Mouse (Mus musculus): ENCODE results near the gene Xirp2. TPM values are rescaled to one million over a fixed set of nuclear protein-coding genes. Genes with fewer than 3 reads are reported as not detected.
"Not testable (repeated sequence)": the region's sequence is repeated elsewhere in the genome, so short reads cannot be mapped to it uniquely, and the experiment has no call there.

Gene Xirp2
- not detected for polyA plus RNA-seq (2017; shearing (Covaris generic))

DNA sequence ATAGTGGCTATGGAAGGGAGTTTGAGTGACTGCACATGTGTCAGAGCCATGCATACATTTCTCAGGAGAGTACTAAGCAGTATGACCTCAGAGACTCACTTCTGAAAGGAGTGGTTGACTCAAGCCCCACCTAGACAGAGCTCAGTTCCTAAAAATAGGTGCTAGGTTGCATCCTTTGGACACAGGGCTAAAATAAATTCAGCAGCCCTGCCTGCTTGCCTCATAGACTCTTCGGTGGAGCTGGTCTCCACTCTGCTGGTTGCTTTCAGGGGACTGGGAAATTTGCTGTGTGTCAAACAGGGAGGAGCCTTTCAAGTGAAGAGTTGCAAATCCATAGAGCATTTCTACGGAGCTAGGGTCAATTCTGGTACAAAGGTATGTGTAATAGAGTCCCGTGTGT is at the start of gene Xirp2:
TSS of gene Xirp2 (plus strand) at position 223 of the 400 bp plus-strand sequence.
- ATAC-seq, result no peak

- not testable (repeated sequence) for ATAC-seq
Observed at GRCm38 (mm10) chr2:67413425-67413824, 32.4 kb upstream of the Xirp2 start, which contains the start of gene Gm21830. Gm21830 (plus strand) TSS chr2:67413725.

DNA sequence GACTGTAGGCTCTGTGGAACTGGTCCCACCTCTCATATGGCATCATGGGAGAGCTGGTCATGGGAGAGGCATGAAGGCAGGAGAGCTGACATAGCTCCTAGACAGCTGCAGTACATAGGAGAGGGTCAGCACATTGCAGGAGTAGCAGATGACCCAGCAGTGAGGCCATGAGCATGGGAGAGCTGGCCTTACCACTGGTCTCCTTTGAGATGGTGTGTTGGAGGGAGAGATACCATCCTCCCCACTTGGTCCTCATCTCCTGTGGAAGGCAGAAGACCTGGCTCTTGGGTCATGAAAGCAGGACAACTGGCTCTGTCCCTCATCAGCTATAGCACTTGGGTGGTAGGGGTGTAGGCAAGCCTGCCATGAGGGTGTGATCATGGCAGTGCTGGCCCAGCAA is 24.9 kb upstream of the Xirp2 start:
- no peak for ATAC-seq

- no peak for ATAC-seq
Observed at GRCm38 (mm10) chr2:67422799-67423198, 23.0 kb upstream of the Xirp2 start.

DNA sequence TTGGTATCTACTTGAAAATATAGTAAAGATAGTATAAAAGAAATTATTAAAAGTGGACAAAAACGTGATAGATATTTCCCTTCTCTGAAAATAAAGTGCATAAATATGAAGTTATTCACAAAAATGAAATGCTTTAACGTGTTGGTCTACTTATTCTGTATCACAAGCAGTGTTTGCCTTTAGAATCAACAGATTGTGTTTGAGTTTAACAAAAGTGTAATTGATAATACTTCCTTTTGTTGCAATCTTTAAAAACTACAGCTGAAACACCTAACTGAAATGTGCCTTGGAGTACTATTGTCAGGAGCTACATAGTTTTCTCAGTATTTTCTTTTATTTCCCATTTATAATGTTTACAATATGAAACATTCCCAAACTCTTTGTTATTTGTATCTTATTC is 12.7 kb upstream of the Xirp2 start, which contains the start of gene Gm26727:
TSS of gene Gm26727 (minus strand) at position 101 of the 400 bp plus-strand sequence.
- ATAC-seq, result no peak

GRCm38 (mm10) chr2:67438309-67438708 is 7.5 kb upstream of the Xirp2 start:
- ATAC-seq, result no peak

DNA sequence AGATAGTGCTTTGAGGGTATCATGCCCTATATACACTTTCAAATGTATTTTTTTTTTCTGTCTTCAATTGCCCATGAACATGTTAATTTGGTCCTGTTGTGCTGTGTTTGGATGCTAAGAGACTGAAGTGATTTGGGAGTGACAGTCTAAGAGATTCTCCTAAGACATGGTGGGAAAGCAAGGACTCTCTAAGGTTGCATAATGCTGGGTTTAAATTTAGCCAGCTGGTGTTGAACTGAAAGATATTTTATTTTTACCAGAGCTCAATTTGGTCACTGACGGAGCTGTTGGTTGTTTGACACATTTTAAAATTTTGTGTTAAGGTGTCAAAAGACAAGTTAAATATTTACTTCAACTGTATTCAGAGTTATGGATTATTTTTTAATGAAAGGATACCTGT is 970 bp downstream of the Xirp2 start:
- no peak for ATAC-seq

- no peak for ATAC-seq
Observed at GRCm38 (mm10) chr2:67447206-67447605, 1.4 kb downstream of the Xirp2 start.

DNA sequence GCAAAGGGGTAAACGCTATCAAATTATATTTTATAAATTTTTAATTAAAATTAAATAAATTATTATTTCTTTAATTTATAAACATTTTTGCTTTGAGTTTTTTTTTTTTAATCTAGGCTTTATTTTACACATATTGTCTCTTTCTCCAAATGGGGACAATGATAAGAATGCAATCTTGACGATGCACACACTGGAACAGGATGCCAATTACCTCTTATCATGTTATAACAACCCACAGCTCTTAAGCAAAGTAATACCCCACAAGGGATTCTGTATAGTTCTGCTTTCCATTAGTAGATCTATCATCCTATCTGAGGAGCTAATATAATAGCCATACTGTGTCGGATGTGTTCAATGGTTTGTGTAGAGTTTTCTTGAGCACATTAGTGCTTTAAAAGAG is 15.1 kb downstream of the Xirp2 start:
- no peak for ATAC-seq

GRCm38 (mm10) chr2:67467036-67467435 is 21.2 kb downstream of the Xirp2 start:
- ATAC-seq, result no peak

DNA sequence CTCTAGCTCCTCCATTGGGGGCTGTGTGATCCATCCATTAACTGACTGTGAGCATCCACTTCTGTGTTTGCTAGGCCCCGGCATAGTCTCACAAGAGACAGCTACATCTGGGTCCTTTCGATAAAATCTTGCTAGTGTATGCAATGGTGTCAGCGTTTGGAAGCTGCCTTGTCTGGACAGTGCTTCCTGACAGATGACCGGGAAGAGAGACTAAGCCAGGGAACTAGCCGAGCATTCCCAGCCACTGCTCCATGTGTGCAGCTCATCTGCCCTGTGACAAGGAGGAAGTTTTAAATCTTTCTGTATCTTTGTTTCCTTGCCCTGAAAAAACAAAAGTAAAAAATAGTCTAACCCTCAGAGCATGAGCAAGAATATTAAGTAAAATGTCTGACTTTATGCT is 24.2 kb downstream of the Xirp2 start:
- not testable (repeated sequence) for ATAC-seq

- ATAC-seq, result no peak
Observed at GRCm38 (mm10) chr2:67477753-67478152, 32.0 kb downstream of the Xirp2 start.

GRCm38 (mm10) chr2:67481051-67481450 is 35.2 kb downstream of the Xirp2 start:
- ATAC-seq, result no peak

DNA sequence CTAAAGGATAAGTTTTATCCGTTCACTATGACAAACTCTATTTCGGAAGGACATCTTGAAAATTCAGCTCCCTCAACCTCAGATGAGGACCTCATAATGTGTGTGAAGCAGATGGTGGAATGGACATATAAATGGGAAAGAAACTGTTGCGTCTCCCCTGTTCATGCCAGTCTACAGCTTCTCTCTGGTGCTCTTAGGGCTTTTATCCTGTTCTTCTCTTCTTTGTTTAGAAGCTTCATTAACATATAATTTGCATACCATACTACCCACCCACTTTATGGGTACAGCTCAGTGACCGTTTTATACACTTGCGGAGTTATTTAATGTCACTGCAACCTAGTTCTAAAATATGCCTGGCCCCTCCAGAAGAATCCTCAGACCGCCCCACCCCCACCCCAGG is 40.9 kb downstream of the Xirp2 start:
- ATAC-seq, result no peak

DNA sequence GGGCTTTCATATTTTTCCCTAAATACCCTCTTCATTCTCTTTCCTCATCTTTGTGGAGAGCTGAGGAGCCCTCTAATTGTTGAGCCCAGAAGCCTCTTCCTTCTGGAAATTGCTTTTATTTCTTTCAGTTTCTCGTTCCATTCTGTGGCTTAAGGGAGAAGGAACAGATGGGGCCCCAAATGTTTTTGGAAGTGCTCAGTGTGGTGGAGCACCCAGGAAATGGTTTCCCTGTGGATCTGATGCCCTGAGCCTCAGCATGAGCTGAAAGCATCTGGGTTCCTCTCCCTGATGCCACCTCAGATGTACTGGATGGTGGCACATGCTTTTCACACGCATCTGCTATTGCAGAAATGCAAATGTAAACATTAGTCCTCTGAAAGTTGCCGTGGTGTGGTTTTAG is 41.4 kb downstream of the Xirp2 start:
- no peak for ATAC-seq

DNA sequence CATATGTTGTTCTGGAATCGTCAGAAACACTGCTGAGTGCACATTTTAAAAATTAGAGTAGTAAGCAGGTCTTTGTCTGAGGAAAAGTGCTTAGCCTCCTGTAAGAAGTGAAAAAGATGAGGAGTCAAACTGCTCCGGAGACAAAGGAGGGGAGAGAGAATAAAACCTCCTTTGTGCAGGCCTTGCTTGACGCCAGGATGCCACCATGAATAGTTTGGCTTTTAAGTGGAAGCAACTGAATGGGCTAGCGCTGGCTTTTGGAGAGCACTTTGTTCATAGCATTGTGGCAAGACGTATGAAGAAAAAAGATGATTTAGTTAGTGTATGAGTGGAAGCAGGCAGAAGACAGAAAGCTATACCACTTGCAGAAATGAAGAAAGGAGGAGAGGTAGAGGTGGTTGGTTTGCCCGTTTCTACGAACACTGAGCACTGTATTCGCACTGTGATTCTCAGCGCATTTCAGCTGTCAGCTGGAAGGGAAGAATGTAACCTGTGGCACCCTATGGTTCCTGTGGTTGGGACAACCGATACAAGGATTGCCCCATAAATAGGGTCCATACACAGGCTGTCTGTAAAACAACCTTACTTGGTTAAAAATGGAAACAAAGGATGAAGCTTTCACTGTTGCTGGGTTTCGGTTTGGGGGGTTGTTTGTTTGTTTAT is 42.8 kb downstream of the Xirp2 start:
- no peak for ATAC-seq

GRCm38 (mm10) chr2:67489128-67489492 is 43.3 kb downstream of the Xirp2 start:
- no peak for ATAC-seq

DNA sequence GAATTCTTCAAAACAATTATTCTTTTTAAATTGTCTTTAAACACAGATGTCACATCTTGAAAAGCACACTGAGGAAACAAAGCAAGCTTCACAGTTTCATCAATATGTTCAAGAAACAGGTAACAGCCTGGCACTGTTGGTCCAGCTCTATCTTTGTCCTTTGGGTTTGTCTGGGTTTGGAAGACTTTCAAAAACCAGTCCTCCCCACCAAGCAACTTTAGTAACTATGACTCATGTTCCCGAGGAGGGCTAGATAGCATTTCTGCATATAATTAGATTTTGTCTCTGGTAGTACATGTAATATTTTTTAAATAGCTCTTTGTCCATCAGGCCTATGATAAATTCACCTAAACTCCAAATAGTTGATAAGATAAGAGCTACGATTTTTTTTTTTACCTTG is 59.7 kb downstream of the Xirp2 start:
- ATAC-seq, result no peak

- no peak for ATAC-seq
Observed at GRCm38 (mm10) chr2:67516405-67516804, 70.6 kb downstream of the Xirp2 start.

- ATAC-seq, result no peak
Observed at GRCm38 (mm10) chr2:67535347-67535746, 89.5 kb downstream of the Xirp2 start.

DNA sequence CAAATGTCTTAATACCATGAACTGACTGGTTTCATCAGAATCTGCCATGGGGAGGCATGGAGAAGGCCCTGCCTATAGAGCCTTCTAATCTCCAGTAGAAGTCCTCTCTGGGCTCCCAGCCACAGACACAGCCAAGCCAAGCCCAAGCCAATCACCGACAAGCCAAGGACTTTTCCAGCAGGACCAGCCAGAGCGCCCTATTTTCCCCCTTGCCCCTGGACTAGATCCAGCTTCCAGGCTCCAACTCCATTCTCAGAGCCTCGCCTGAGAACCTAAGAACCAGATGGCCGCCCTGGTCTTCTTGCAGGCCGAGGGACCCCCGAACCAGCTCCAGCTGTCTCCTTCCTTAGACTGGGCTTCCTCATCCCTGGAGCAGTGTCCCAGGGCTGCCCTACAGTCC is 93.6 kb downstream of the Xirp2 start:
- no peak for ATAC-seq

DNA sequence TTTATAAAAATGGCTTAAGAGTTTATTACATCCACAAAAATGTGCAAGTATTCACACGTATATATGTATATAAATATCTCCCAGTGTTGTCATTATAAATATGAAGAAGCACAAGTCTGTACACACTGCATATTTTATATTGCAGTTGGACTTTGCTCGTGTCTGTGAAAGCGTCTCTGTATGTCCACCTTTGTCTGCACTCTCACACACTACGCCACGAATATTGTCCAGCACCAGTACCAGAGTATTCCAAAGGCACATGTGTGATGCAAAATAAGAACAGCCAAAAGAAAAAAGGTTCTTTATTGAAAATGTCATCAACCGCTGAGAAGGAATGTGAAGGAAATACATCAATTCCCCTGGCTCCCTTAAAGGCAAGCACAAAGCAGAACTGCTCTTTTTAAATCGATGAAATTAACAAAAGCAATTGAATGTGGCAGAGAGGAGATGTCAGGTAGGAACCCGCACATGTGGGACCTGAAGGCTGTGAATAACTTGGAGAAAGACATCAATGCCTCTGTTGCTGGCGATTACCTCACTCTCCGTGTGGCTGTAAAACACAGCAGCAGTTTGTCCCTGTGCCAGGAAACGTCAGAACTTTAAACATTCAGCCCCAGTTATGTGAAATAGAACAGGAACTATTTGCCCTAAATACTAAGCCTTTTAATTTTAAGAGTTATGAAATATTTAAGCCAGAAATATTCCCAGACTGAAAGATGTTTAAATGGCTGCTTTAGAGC is 96.3 kb downstream of the Xirp2 start:
- no peak for ATAC-seq

DNA sequence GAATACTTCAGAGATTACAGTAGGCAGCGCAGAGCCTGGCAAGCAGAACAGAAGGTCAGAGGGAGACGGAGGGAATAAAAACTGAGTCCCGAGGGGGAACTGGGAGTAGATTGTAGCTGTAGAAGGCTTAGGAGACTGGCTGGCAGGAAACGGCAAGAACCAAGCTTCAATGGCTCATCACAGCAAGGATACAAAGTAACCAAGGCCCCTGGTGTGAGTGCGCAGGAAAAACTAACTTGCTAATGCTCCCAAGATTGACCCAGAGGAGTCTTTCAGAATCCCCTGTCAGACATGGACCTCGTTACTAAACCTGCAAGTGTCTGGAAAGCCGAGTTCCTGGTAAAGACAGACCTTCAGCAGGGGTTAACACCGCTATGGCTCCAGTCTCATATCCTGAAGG is 98.6 kb downstream of the Xirp2 start:
- no peak for ATAC-seq

DNA sequence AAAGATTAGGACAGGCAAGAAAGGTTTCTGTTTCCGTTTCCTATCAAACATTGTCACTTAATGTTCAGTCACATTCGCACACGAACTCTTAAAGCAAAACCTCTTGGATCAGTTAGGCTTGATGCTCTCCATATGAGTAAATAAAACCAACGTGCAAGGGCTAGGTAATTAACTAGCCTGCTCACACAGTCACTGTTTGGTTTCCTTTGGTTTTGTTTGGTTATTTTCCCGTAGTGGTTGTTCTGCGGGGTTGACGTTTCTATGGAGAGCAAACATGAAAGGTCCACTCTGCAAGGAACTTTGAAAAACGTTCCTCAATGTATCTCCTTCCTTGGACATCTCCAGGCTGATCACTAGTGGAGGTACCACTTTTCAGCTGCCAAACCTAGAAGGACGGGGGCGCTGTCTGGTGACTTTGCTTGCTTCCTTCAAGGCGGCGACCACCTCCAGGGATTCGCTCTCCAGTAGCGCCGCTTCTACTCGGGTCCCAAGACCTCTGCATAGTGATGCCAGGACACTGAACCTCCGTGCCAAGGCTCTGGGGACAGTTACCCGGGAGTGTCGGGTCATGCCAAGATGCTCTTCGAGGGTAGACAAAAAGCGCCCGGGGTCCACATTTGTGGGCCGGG is 119.2 kb downstream of the Xirp2 start:
- no peak for ATAC-seq

All from activated CD4-positive, CD25-positive, alpha-beta regulatory T cell, adult 4 months (primary cell).